Mouse (Mus musculus) cortical plate, adult 2 months (tissue): ENCODE measurements around the gene Snx5.

Experiments used
- CTCF ChIP-seq: fragments of 200-500 bp; IDR thresholded peaks from 2 replicates; pipeline ENCODE4 v1.5.1; 2011; ENCODE audit warnings: mild to moderate bottlenecking, control low read depth, low read length; ENCODE audit not compliant: insufficient read depth; ENCODE audit errors: extremely low read depth
- POLR2A ChIP-seq: fragments of 200-500 bp; IDR thresholded peaks from 2 replicates; pipeline ENCODE4 v1.6.1; 2011; ENCODE audit warnings: mild to moderate bottlenecking, low read length, control low read depth; ENCODE audit not compliant: insufficient read depth; ENCODE audit errors: extremely low read depth

DNA sequence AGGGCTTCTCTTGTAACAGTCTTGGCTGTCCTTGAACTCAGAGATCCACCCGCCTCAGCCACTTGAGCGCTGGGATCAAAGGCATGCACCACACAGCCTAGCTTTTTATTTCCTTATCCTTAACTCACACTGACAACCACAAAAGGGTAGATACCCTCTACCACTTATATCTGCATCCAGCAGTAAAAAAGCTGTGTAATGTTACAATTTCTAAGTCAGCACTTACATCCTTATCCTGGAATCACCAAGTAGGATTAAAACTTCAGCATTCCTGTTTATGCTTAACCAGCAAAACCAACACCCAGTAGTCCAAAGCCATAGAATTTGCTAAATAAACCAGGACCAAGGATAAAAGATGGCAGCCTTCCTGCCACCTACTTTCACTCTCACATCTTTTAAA is 7.9 kb downstream of the Snx5 start:
- TF ChIP-seq CTCF (no peak), POLR2A (no peak)
